Mouse (Mus musculus) liver, embryonic 14.5 days (tissue): ENCODE measurements around the gene Zcchc12. TPM values are rescaled to one million over a fixed set of nuclear protein-coding genes. Genes with fewer than 3 reads are reported as not detected.

Experiments used
- ATAC-seq: fragments of 200-750 bp; cut with Nextera tagmentation; 2 replicates; pipeline ENCODE4 v1.8.0; 2017; ENCODE audit warnings: moderate number of reproducible peaks, mild to moderate bottlenecking, moderate library complexity; ENCODE audit not compliant: insufficient read depth
- DNase-seq, 3 experiments: peaks; one replicate each; pipeline ENCODE4 v3.0.0-alpha.2; 2012 to 2013; ENCODE audit warnings: low read depth in 3 of 3, low spot score in 3 of 3
- H3K27ac ChIP-seq: fragments of 300-500 bp; sonication (generic); 2 replicates; pipeline ENCODE4 v1.5.1; 2014; ENCODE audit warnings: moderate library complexity, mild to moderate bottlenecking, control low read depth, inconsistent platforms
- H3K27me3 ChIP-seq: fragments of 300-500 bp; sonication (generic); 2 replicates; pipeline ENCODE4 v1.6.1; 2014; ENCODE audit warnings: mild to moderate bottlenecking, low read length, moderate library complexity; ENCODE audit not compliant: control insufficient read depth, insufficient read depth
- H3K36me3 ChIP-seq: fragments of 300-500 bp; sonication (generic); replicated peaks from 2 replicates; pipeline ENCODE4 v1.6.1; 2014; ENCODE audit warnings: low read depth; ENCODE audit not compliant: control insufficient read depth, insufficient read depth
- H3K4me1 ChIP-seq, 2 experiments: fragments of 200-500 bp in 1 of 2; fragments of 300-500 bp in 1 of 2; sonication (generic) in 1 of 2; replicated peaks; 2 replicates each; pipeline ENCODE4 v1.6.1; 2012 to 2014; ENCODE audit warnings: antibody characterized with exemption in 1 of 2, inconsistent platforms in 1 of 2, low read length in 1 of 2; ENCODE audit not compliant: control insufficient read depth in 2 of 2, insufficient read depth in 2 of 2
- H3K4me2 ChIP-seq: fragments of 300-500 bp; sonication (generic); 2 replicates; pipeline ENCODE4 v1.6.1; 2014; ENCODE audit warnings: low read depth, mild to moderate bottlenecking, control low read depth, moderate library complexity
- H3K4me3 ChIP-seq, 2 experiments: fragments of 200-500 bp in 1 of 2; fragments of 300-500 bp in 1 of 2; sonication (generic) in 1 of 2; 2 replicates each; pipeline ENCODE4 v1.5.1; 2012 to 2014; ENCODE audit warnings: low read depth in 2 of 2, low read length in 2 of 2, mild to moderate bottlenecking in 2 of 2, control low read depth in 1 of 2, inconsistent platforms in 1 of 2, moderate library complexity in 1 of 2; ENCODE audit not compliant: insufficient read depth in 1 of 2
- H3K9ac ChIP-seq: fragments of 300-500 bp; sonication (generic); replicated peaks from 2 replicates; pipeline ENCODE4 v1.6.1; 2014; ENCODE audit warnings: mild to moderate bottlenecking, control low read depth, moderate library complexity
- H3K9me3 ChIP-seq: fragments of 300-500 bp; sonication (generic); 2 replicates; pipeline ENCODE4 v1.6.1; 2016; ENCODE audit warnings: low read length, mixed read lengths; ENCODE audit not compliant: control insufficient read depth
- CTCF ChIP-seq: IDR thresholded peaks from 2 replicates; pipeline ENCODE4 v1.5.1; 2016; ENCODE audit warnings: antibody characterized with exemption, low read depth, control low read depth
- EP300 ChIP-seq: IDR thresholded peaks from 2 replicates; pipeline ENCODE4 v1.6.1; 2016; ENCODE audit warnings: antibody characterized with exemption, low read depth
- WGBS: fragments of 180-500 bp; shearing (Covaris S2); extraction: QIAGEN DNeasy Blood & Tissue Kit; methylation state at CpG from one replicate; pipeline ENCODE4 v1.1.7; 2014; ENCODE audit not compliant: insufficient replicate concordance; 5-methylcytosine and 5-hydroxymethylcytosine counted together
- polyA plus RNA-seq, 2 experiments: library from polyadenylated mRNA; depleted of rRNA in 1 of 2; stranded (reverse) in 1 of 2; unstranded in 1 of 2; fragments of >200 nt; fragmentation: Nextera tagmentation in 1 of 2; extraction: Ambion mirVana in 1 of 2; gene quantifications; 2 replicates each; pipeline versions ENCODE4 v1.2.1 to v1.2.3; 2012 to 2014

The Zcchc12 gene
- polyA plus RNA-seq, 2 experiments = 0.03 to 0.08 TPM

- Histone ChIP-seq H3K36me3 (no peaks in the 10 kb centered on the region), H3K4me2 (no peak overlapping the region), H3K27me3 (no peaks in the 10 kb centered on the region), H3K9ac (no peak overlapping the region), H3K27ac (no peak overlapping the region), H3K9me3 (no peaks in the 10 kb centered on the region), H3K4me3 (no peak overlapping the region), H3K4me1 (no peaks in the 10 kb centered on the region)
- no peak for DNase-seq
- TF ChIP-seq CTCF = no peak
- TF ChIP-seq EP300 = no peak
- 55% methylated on average over 3 of the region's 3 CpGs for WGBS
- no peak for ATAC-seq
Observed at GRCm38 (mm10) chrX:36211216-36211615, 15.5 kb downstream of the Zcchc12 start.

GRCm38 (mm10) chrX:36221366-36221765, 25.7 kb downstream of the Zcchc12 start:
- no peaks in the 10 kb centered on the region for H3K36me3 ChIP-seq
- no peak overlapping the region for H3K4me2 ChIP-seq
- no peak for TF ChIP-seq EP300
- peak; percentile 38 for TF ChIP-seq CTCF
- H3K9me3 ChIP-seq = no peaks in the 10 kb centered on the region
- DNase-seq = no peak
- ATAC-seq = no peak
- WGBS = 23% methylated on average over 2 of the region's 2 CpGs
- H3K4me3 ChIP-seq = no peak overlapping the region
- no peaks in the 10 kb centered on the region for H3K27me3 ChIP-seq
- H3K27ac ChIP-seq = no peak overlapping the region
- no peaks in the 10 kb centered on the region for H3K4me1 ChIP-seq
- H3K9ac ChIP-seq = no peak overlapping the region

- no peak overlapping the region for H3K4me3 ChIP-seq
- H3K4me2 ChIP-seq = no peak overlapping the region
- no peaks in the 10 kb centered on the region for H3K27me3 ChIP-seq
- no peaks in the 10 kb centered on the region for H3K4me1 ChIP-seq
- 8% methylated on average over 7 of the region's 7 CpGs for WGBS
- DNase-seq (peak; percentile 10 to 17 (median 15)), ATAC-seq (no peak)
- H3K9ac ChIP-seq = no peak overlapping the region
- no peaks in the 10 kb centered on the region for H3K9me3 ChIP-seq
- TF ChIP-seq CTCF (peak; percentile 73), EP300 (no peak)
- H3K36me3 ChIP-seq = no peaks in the 10 kb centered on the region
- H3K27ac ChIP-seq = no peak overlapping the region
Observed at GRCm38 (mm10) chrX:36225777-36226176, 30.1 kb downstream of the Zcchc12 start.

- Histone ChIP-seq H3K27me3 (no peaks in the 10 kb centered on the region), H3K4me2 (no peak overlapping the region), H3K36me3 (no peaks in the 10 kb centered on the region), H3K4me3 (no peak overlapping the region), H3K9me3 (no peaks in the 10 kb centered on the region), H3K9ac (no peak overlapping the region), H3K4me1 (no peaks in the 10 kb centered on the region), H3K27ac (no peak overlapping the region)
- TF ChIP-seq EP300 (no peak), CTCF (peak; percentile 47; the same call in 1 of the 2 replicates)
- ATAC-seq (no peak), DNase-seq (no peak)
- 34% methylated on average over 2 of the region's 2 CpGs for WGBS
Observed at GRCm38 (mm10) chrX:36226577-36226976, 30.9 kb downstream of the Zcchc12 start.

- Histone ChIP-seq H3K9me3 (no peaks in the 10 kb centered on the region), H3K4me3 (no peak overlapping the region), H3K9ac (no peak overlapping the region), H3K27me3 (no peaks in the 10 kb centered on the region), H3K36me3 (no peaks in the 10 kb centered on the region), H3K4me1 (no peaks in the 10 kb centered on the region), H3K27ac (no peak overlapping the region), H3K4me2 (no peak overlapping the region)
- TF ChIP-seq CTCF = no peak
- no peak for TF ChIP-seq EP300
- DNase-seq = no peak
- ATAC-seq = no peak
- 39% methylated on average over 7 of the region's 7 CpGs for WGBS
Observed at GRCm38 (mm10) chrX:36228861-36229260, 33.2 kb downstream of the Zcchc12 start.
